Mouse (Mus musculus): ENCODE data around the gene Rerg. TPM values are rescaled to one million over a fixed set of nuclear protein-coding genes. Genes with fewer than 3 reads are reported as not detected.

Gene Rerg
- total RNA-seq (2018; cell fraction: chromatin; rRNA removed): under 1 TPM in 1 of 26 experiments, not detected in 25; 0.41 TPM
- not detected for total RNA-seq (2018; cell fraction: cytosol; rRNA removed)
- not detected for total RNA-seq (2018; cell fraction: nucleus; rRNA removed)
- not detected in 3 replicates for polyA plus RNA-seq (2018)

DNA sequence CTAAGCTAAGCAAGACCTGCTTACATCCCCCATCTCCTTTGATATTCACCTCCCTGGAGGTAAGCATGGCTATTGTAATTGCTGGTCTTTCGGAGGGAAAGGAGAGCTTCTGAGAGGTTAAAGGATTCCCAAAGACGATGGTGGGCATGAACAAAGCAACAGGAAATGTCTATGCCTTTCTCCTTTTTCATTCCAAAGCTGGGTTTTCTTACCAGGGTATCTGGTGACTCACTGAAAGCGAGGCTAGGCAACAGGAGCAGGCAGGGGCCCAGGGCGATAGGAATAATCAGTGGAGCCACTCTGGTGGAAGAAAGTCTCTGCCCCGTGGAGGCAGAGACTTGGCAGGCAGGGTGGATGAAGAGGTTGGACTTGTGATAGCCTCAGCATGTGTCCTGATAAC lies at the start of gene Rerg:
TSS of gene Rerg (minus strand) at position 272 of the 400 bp plus-strand sequence.
- Histone ChIP-seq H3K36me3 (ENCODE audit: inconsistent target) (no peaks in the 10 kb centered on the region), H3K79me2 (ENCODE audit: inconsistent target) (no peaks in the 10 kb centered on the region), H3K27ac (no peak within 1 kb of the TSS), H3K4me3 (ENCODE audit: inconsistent target) (no peak within 1 kb of the TSS)
- 70% methylated on average over 4 of the region's 5 CpGs for WGBS (ENCODE audit: missing documents)

DNA sequence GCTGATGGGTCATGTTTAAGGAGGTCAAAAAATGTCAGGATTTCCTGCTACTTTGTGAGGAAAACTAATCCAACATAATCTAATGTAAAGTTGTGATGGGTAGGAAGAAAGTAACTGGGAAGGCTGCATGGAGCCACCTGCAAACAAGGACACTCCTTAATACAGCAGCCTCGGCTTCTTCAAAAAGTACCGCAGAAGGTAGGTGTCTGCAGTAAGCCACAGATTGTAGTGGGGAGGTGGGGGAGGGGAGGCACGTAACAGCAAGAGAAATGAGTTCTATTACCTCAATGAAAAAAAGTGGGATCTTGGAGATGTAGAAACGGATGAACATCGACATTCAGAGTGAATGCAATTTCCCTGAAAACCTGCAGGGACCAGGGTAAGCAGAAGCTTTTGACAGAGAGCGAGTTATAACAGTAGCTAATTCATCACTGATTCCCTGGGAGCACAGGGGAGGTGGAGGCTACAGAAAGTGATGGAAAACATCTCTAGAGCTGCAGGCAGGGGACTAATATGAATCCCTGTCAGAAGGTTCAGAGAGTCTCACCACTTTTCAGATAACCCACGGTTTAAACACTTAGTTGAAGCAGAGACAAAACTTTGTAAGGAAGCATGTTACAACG lies 47.7 kb upstream of the Rerg start:
- 83% methylated on average over 8 of the region's 8 CpGs for WGBS (ENCODE audit: missing documents)

DNA sequence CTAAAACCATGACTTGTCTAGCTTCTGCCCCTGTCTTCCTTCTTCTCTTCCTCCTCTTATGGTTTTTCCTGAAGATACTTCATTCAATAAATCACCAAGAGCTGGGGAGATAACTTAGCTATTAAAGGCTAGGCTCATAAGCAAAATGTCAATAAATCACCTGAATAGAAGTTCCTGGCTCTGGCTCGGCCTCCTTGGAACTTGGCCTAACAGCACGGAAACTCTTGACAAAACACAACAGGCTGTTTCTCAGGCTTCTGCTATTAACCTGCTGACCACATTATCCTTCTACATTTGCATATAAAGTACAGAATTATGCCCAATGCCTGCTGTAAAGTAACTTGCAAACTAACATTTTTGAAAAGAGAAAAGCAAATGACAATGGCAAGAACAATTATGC lies 41.1 kb upstream of the Rerg start:
- Histone ChIP-seq H3K36me3 (ENCODE audit: inconsistent target) (no peaks in the 10 kb centered on the region), H3K4me3 (ENCODE audit: inconsistent target) (no peak overlapping the region), H3K79me2 (ENCODE audit: inconsistent target) (no peaks in the 10 kb centered on the region), H3K27ac (no peak overlapping the region)
- 81% methylated on average over 2 of the region's 2 CpGs for WGBS (ENCODE audit: missing documents)

More for the DNA sequence above, 47.7 kb upstream of the Rerg start:
- H3K79me2 ChIP-seq (ENCODE audit: inconsistent target): no peaks in the 10 kb centered on the region
- H3K36me3 ChIP-seq (ENCODE audit: inconsistent target): no peaks in the 10 kb centered on the region
- H3K4me3 ChIP-seq (ENCODE audit: inconsistent target): no peak overlapping the region
- no peak overlapping the region for H3K27ac ChIP-seq

DNA sequence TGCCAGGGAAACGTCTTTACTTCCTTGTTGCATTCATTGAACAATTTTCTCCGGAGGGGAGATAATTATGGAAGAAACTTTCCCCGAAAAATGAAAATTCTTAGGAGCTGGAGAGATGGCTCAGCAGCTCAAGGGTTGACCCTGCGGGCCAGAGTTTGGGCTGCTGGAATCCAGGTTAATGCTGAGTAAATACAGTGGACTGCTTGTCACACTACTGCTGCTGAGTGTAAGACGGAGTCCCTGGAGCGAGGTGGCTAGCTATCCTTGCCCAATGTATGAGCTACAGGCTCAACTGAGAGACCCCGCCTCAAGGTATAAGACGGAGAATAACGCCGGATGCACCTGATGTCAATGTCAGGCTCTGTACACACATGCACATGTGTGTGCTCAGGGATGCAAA lies 40.7 kb upstream of the Rerg start:
- WGBS (ENCODE audit: missing documents): 88% methylated on average over 10 of the region's 10 CpGs
- Histone ChIP-seq H3K79me2 (ENCODE audit: inconsistent target) (no peaks in the 10 kb centered on the region), H3K4me3 (ENCODE audit: inconsistent target) (no peak overlapping the region), H3K36me3 (ENCODE audit: inconsistent target) (no peaks in the 10 kb centered on the region), H3K27ac (no peak overlapping the region)

DNA sequence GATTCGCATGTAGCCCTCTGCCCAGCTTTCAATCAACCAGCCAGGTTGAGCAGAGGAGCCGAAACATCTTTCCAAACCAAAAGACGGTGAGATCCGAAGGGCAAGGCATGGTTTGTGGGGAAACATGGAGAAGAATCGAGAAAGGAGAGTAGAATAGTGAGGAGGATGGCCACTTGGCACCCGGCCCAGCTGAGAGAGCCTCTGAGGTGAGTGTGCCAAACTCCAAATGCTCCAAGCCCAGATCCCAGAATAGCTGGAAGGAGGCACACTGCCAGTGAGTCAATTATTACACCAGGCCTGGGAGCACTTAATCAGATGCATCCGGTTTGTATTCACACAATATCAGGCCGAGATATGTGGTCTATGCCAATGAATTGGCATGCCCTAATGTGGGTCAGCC lies 39.7 kb upstream of the Rerg start:
- H3K27ac ChIP-seq: no peak overlapping the region
- no peak overlapping the region for H3K4me3 ChIP-seq (ENCODE audit: inconsistent target)
- H3K36me3 ChIP-seq (ENCODE audit: inconsistent target): no peaks in the 10 kb centered on the region
- H3K79me2 ChIP-seq (ENCODE audit: inconsistent target): no peaks in the 10 kb centered on the region
- 94% methylated on average over 8 of the region's 8 CpGs for WGBS (ENCODE audit: missing documents)

DNA sequence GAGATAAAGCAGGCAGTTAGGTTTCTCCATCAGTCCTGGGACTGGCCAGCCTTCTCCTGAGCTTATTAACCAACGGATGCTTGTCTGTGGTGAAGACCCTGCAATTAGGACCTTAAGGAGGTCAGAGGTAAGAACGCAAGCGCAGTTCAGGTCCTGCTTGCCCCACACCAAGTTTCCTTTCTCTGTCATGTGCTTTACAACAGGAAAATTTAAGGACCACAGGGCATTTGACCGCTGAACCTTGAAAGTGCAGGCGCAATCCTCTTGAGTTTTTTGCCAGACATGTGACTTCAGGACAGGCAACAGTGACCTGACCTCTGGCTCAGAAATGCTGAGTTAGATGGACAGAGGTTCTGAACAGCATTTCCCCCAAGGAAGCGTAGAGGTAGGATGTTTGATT lies 36.8 kb upstream of the Rerg start:
- no peak overlapping the region for H3K27ac ChIP-seq
- H3K4me3 ChIP-seq (ENCODE audit: inconsistent target): no peak overlapping the region
- H3K79me2 ChIP-seq (ENCODE audit: inconsistent target): no peaks in the 10 kb centered on the region
- 91% methylated on average over 6 of the region's 6 CpGs for WGBS (ENCODE audit: missing documents)
- no peaks in the 10 kb centered on the region for H3K36me3 ChIP-seq (ENCODE audit: inconsistent target)

DNA sequence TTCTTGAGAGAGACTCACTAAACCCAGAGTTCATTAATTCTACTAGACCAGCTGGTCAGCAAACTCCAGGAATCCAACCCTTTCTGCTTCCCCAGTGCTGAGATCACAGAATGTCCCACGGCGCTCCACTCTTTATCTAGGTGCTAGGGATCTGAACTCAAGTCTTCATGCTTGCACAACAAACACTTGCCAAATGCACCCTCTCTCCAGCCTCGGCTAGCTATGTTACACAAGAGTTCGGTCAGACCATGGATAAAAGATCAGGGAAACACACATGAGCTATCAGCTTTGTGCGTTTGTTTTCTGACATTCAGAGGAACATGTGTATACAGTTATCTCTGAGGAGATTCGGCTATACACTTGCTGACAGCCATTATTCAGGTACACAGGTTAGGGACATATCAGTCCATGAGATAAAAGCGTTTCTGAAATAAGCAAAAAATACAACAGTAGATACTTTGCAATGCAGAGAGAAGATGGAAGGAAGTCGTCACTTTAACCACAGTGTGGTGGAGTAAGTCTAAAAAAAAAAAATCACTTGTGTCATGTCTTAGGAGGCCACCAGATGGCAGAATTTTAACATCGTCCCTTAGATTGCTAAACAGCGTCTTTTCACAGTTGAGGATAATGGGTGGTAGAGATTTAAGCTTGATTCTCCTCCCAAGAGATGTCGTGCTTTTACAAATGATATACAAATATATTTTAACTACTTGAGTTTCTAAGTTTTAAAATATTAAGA lies 35.5 kb upstream of the Rerg start:
- H3K4me3 ChIP-seq (ENCODE audit: inconsistent target): no peak overlapping the region
- 38% methylated on average over 11 of the region's 11 CpGs for WGBS (ENCODE audit: missing documents)
- H3K27ac ChIP-seq: no peak overlapping the region
- no peaks in the 10 kb centered on the region for H3K79me2 ChIP-seq (ENCODE audit: inconsistent target)
- H3K36me3 ChIP-seq (ENCODE audit: inconsistent target): no peaks in the 10 kb centered on the region

DNA sequence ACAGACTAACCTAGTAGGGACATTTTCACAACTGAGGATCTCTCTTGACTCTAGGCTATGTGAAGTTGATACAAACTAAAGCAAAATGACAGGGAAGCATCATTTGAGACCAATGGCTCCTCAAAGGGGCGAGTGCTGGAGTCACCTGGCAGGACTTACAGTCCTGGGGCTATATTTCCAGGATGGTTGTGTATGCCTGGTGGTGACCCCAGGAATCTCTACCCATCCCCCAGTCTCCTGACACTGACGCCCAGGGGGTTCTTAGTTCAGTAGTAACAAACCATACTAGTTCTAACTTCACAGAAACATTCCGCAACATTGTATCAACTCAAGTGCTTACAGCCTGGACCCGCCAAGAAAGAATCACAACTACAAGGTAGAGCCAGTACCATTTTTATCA lies 32.4 kb upstream of the Rerg start:
- Histone ChIP-seq H3K79me2 (ENCODE audit: inconsistent target) (no peaks in the 10 kb centered on the region), H3K36me3 (ENCODE audit: inconsistent target) (no peaks in the 10 kb centered on the region), H3K27ac (no peak overlapping the region), H3K4me3 (ENCODE audit: inconsistent target) (no peak overlapping the region)
- WGBS (ENCODE audit: missing documents): 82% methylated on average over 4 of the region's 4 CpGs

DNA sequence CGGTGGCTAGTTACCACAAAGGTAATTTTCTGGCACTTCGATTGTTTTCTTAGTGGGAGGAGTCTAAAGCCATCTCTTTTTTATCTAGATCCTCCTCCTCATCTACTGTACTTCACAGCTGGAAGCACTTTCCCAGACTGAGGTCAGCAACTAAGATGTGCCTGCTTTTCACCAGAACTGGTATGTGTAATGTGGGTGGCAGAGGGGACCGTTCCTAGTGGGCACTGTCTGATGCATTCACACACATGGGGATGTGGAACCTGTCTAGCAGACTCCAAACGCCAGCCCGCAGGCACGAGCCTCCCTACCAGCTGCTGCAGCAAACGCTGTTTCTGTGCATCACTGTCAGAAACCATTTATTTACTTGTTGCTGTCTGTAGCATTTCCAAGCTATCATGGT lies 31.3 kb upstream of the Rerg start:
- no peak overlapping the region for H3K4me3 ChIP-seq (ENCODE audit: inconsistent target)
- no peaks in the 10 kb centered on the region for H3K36me3 ChIP-seq (ENCODE audit: inconsistent target)
- H3K27ac ChIP-seq: no peak overlapping the region
- WGBS (ENCODE audit: missing documents): 83% methylated on average over 7 of the region's 7 CpGs
- no peaks in the 10 kb centered on the region for H3K79me2 ChIP-seq (ENCODE audit: inconsistent target)

DNA sequence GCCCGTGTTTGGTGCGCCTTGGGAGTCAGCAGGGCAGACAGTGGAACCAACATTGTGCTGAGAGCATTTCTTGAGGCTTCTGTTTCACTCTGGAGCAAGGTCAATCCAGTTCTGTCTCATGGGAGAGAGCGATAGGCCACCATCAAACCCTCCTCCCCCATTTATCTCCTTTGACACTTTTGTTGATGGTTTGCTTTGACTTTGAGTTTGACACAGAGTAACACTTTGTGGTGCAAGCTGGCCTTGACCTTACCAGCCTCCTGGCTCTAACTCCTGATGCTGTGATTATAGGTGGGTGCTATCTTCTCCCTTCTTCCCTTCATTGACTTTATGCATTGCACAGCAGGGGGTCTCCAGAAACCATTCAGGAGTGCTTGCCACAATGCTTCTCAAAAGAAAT lies 30.9 kb upstream of the Rerg start:
- no peaks in the 10 kb centered on the region for H3K36me3 ChIP-seq (ENCODE audit: inconsistent target)
- H3K27ac ChIP-seq: no peak overlapping the region
- H3K79me2 ChIP-seq (ENCODE audit: inconsistent target): no peaks in the 10 kb centered on the region
- 97% methylated on average over 3 of the region's 3 CpGs for WGBS (ENCODE audit: missing documents)
- H3K4me3 ChIP-seq (ENCODE audit: inconsistent target): no peak overlapping the region

DNA sequence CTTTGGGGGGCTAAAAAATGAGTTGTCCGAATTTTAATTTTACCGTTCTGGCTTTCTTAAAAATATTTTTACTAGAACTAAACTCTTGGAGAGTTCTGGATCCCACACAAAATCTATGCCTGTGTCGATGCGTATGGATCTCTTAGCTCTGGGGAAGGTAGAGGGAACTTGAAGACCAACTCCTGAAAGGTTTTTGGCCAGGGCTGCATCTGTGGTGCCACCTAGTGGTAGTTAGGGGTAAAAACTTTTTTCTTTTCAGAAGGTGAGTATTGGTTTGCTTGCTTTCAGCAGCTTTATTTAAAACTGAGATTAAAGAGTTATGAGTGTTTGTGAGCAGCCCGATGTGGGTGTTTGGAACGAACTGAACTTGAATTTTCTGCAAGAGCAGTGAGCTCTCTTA lies 21.8 kb upstream of the Rerg start:
- Histone ChIP-seq H3K4me3 (ENCODE audit: inconsistent target) (no peak overlapping the region), H3K36me3 (ENCODE audit: inconsistent target) (no peaks in the 10 kb centered on the region), H3K27ac (no peak overlapping the region), H3K79me2 (ENCODE audit: inconsistent target) (no peaks in the 10 kb centered on the region)
- WGBS (ENCODE audit: missing documents): 8% methylated on average over 6 of the region's 6 CpGs

DNA sequence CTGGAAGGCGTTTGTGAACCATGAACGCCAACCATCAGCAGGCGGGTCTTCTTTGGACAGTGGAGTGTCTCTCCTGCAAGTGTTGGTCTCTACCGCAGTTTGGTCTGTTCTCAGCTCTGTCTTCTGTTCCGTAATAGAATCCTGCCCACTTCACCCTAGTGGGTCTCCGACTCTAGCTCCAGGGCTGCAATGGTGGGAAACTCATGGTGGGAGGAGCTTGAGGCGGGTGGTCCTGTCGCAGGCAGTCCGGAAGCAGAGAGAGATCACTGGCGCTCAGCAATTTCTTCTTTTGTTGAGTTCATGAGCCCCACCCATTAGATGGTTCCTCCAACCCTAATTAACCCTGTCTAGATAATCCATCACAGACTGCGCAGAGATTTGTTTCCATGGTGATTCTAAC lies 20.7 kb upstream of the Rerg start:
- Histone ChIP-seq H3K4me3 (ENCODE audit: inconsistent target) (no peak overlapping the region), H3K36me3 (ENCODE audit: inconsistent target) (no peaks in the 10 kb centered on the region), H3K27ac (no peak overlapping the region), H3K79me2 (ENCODE audit: inconsistent target) (no peaks in the 10 kb centered on the region)
- WGBS (ENCODE audit: missing documents): 80% methylated on average over 11 of the region's 11 CpGs

DNA sequence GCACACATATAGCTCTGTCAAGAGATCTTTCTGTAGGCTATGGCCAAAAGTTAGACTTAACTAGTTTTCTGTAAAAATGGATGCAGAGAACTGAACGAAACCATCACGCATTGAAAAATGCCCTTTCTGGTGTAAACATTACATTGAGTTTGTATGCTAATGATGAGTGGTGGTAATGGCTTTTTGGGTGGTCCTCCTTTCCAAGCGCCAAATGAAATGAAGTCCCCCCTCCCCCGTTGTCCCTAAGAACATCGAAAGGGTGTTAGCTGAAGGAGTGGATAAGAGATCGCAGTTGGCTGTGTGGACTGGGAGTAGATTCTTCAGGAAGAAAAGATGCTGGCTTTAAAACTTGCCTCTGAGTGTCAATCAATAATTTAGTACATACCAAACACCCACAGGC lies 20.3 kb upstream of the Rerg start:
- H3K4me3 ChIP-seq (ENCODE audit: inconsistent target): no peak overlapping the region
- no peaks in the 10 kb centered on the region for H3K36me3 ChIP-seq (ENCODE audit: inconsistent target)
- 95% methylated on average over 6 of the region's 6 CpGs for WGBS (ENCODE audit: missing documents)
- H3K27ac ChIP-seq: no peak overlapping the region
- H3K79me2 ChIP-seq (ENCODE audit: inconsistent target): no peaks in the 10 kb centered on the region

DNA sequence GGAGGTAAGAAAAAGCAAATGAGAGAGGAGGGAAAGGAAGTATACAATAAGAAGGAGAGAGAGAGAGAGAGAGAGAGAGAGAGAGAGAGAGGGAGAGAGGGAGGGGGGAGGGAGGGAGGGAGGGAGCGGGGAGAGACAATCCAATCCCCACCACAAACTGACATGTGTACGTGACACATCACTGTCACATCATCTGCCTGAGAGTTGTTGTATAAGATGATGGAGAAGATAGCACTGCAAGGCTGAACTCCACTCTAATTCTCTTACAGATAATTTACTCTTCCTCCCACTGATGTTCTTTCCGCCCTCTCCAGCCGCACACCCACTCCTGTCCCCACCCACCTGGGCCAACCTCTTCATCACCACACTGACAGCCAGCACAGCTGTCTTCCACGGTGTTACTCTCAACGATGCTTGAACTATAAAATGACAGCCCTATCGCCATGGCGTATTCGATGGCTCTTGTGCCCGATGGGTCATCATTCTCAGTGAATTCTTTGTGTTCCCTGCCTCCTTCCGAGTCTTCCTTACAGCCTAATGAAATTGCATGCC lies 18.2 kb upstream of the Rerg start:
- 63% methylated on average over 10 of the region's 11 CpGs for WGBS (ENCODE audit: missing documents)
- Histone ChIP-seq H3K4me3 (ENCODE audit: inconsistent target) (no peak overlapping the region), H3K36me3 (ENCODE audit: inconsistent target) (no peaks in the 10 kb centered on the region), H3K27ac (no peak overlapping the region), H3K79me2 (ENCODE audit: inconsistent target) (no peaks in the 10 kb centered on the region)

DNA sequence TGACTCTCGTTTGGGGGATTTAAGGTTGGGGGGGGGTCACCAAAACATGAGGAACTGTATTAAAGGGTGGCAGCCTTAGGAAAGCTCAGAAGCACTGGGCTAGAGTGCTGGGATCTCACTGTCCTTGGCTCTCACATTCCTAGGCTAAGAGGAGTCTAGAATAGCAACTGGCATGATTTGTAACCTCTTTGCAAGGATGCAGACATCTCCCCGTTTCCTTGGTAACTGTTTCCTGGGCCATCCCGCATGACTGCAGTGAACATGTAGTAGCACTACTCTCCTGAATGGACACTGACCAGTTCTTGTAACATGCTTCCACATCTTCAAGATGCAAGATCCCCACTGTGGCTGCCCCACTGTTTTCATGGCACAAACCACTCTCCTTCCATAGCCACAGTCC lies 17.1 kb upstream of the Rerg start:
- no peaks in the 10 kb centered on the region for H3K36me3 ChIP-seq (ENCODE audit: inconsistent target)
- H3K4me3 ChIP-seq (ENCODE audit: inconsistent target): no peak overlapping the region
- WGBS (ENCODE audit: missing documents): 79% methylated on average over 3 of the region's 3 CpGs
- no peaks in the 10 kb centered on the region for H3K79me2 ChIP-seq (ENCODE audit: inconsistent target)
- no peak overlapping the region for H3K27ac ChIP-seq
